Comparison of ENCODE assay signal across 20 mouse cellular contexts in genomic region chr9:33629731-33630473, GRCm38 (mm10).
A peak's percentile ranks its signal among the peaks of the same experiment; 100 is the strongest.
DNase-seq lines count a peak whose midpoint lies in the region; ATAC-seq and TF ChIP-seq lines count a peak whose summit lies in the region.
"Had no signal": no experiment of that assay in that cellular context is flagged by ENCODE, and none has a peak within 500 bp of the region (broad histone marks: within the 10 kb centered on the region; RNA-seq: fewer than 3 reads in every experiment).

No protein-coding gene starts in this region.

- 56% methylated on average over 6 of the region's 6 CpGs for WGBS in hindbrain, embryonic 16.5 days
- WGBS in hindbrain, postnatal 0 days = 49% methylated on average over 6 of the region's 6 CpGs
- WGBS in neural tube, embryonic 12.5 days = 60% methylated on average over 6 of the region's 6 CpGs
- WGBS in forebrain, embryonic 16.5 days = 18% methylated on average over 6 of the region's 6 CpGs
- WGBS in neural tube, embryonic 15.5 days = 35% methylated on average over 6 of the region's 6 CpGs

- H3K4me3 ChIP-seq in hindbrain, embryonic 16.5 days (ENCODE audit: low read length) = no peak overlapping the region
- H3K4me3 ChIP-seq in hindbrain, postnatal 0 days (ENCODE audit: low read length) = no peak overlapping the region
- no peak overlapping the region for H3K4me3 ChIP-seq in neural tube, embryonic 12.5 days
- H3K4me3 ChIP-seq in forebrain, embryonic 16.5 days (replicated peaks; ENCODE audit: low read length) = no peak overlapping the region
- H3K4me3 ChIP-seq in neural tube, embryonic 15.5 days (replicated peaks) = no peak overlapping the region
- H3K4me3 ChIP-seq: embryonic facial prominence, embryonic 12.5 days; erythroblast, embryonic 14.5 days; heart, embryonic 10.5 days; limb, embryonic 13.5 days; lung, embryonic 15.5 days had no signal

- H3K9me3 ChIP-seq in hindbrain, embryonic 16.5 days (ENCODE audit: control insufficient read depth, low read length) = no peaks in the 10 kb centered on the region
- H3K9me3 ChIP-seq in hindbrain, postnatal 0 days (ENCODE audit: low read length) = no peaks in the 10 kb centered on the region
- H3K9me3 ChIP-seq in neural tube, embryonic 12.5 days = no peaks in the 10 kb centered on the region
- H3K9me3 ChIP-seq in forebrain, embryonic 16.5 days (ENCODE audit: control insufficient read depth, low read length) = no peaks in the 10 kb centered on the region
- no peaks in the 10 kb centered on the region for H3K9me3 ChIP-seq in neural tube, embryonic 15.5 days (replicated peaks)
- H3K9me3 ChIP-seq: embryonic facial prominence, embryonic 12.5 days; heart, embryonic 10.5 days; limb, embryonic 13.5 days; lung, embryonic 15.5 days had no signal

- H3K9ac ChIP-seq in hindbrain, embryonic 16.5 days (ENCODE audit: low read depth, low read length) = no peak overlapping the region
- H3K9ac ChIP-seq in hindbrain, postnatal 0 days (replicated peaks; ENCODE audit: low read length) = no peak overlapping the region
- no peak overlapping the region for H3K9ac ChIP-seq in neural tube, embryonic 12.5 days
- no peak overlapping the region for H3K9ac ChIP-seq in forebrain, embryonic 16.5 days (replicated peaks; ENCODE audit: low read depth, low read length)
- no peak overlapping the region for H3K9ac ChIP-seq in neural tube, embryonic 15.5 days (replicated peaks)
- H3K9ac ChIP-seq: embryonic facial prominence, embryonic 12.5 days; limb, embryonic 13.5 days; liver, embryonic 14.5 days; lung, embryonic 15.5 days had no signal

- no peaks in the 10 kb centered on the region for H3K27me3 ChIP-seq in hindbrain, embryonic 16.5 days (replicated peaks; ENCODE audit: control insufficient read depth, insufficient read depth, low read length)
- H3K27me3 ChIP-seq in hindbrain, postnatal 0 days (ENCODE audit: insufficient read depth, low read length) = no peaks in the 10 kb centered on the region
- H3K27me3 ChIP-seq in neural tube, embryonic 12.5 days (replicated peaks) = no peaks in the 10 kb centered on the region
- H3K27me3 ChIP-seq in forebrain, embryonic 16.5 days (replicated peaks; ENCODE audit: control insufficient read depth, insufficient read depth, low read length) = no peaks in the 10 kb centered on the region
- no peaks in the 10 kb centered on the region for H3K27me3 ChIP-seq in neural tube, embryonic 15.5 days (replicated peaks)
- H3K27me3 ChIP-seq: embryonic facial prominence, embryonic 12.5 days; limb, embryonic 13.5 days; lung, embryonic 15.5 days had no signal

- no peaks in the 10 kb centered on the region for H3K4me1 ChIP-seq in hindbrain, embryonic 16.5 days (ENCODE audit: control insufficient read depth, insufficient read depth, low read depth, low read length)
- H3K4me1 ChIP-seq in hindbrain, postnatal 0 days (ENCODE audit: insufficient read depth, low read length) = no peaks in the 10 kb centered on the region
- no peaks in the 10 kb centered on the region for H3K4me1 ChIP-seq in neural tube, embryonic 12.5 days
- H3K4me1 ChIP-seq in forebrain, embryonic 16.5 days (replicated peaks; ENCODE audit: control insufficient read depth, insufficient read depth, low read length) = peaks cover 8% of the 10 kb centered on the region; the same call in 1 of the 2 replicates
- H3K4me1 ChIP-seq in neural tube, embryonic 15.5 days = peaks cover 5% of the 10 kb centered on the region; the same call in 1 of the 2 replicates
- H3K4me1 ChIP-seq: embryonic facial prominence, embryonic 12.5 days; heart, embryonic 10.5 days; limb, embryonic 13.5 days; lung, embryonic 15.5 days had no signal

- H3K36me3 ChIP-seq in hindbrain, embryonic 16.5 days (ENCODE audit: control insufficient read depth, insufficient read depth, low read length) = no peaks in the 10 kb centered on the region
- no peaks in the 10 kb centered on the region for H3K36me3 ChIP-seq in hindbrain, postnatal 0 days (ENCODE audit: insufficient read depth, low read length)
- H3K36me3 ChIP-seq in neural tube, embryonic 12.5 days = no peaks in the 10 kb centered on the region
- no peaks in the 10 kb centered on the region for H3K36me3 ChIP-seq in forebrain, embryonic 16.5 days (ENCODE audit: control insufficient read depth, insufficient read depth)
- no peaks in the 10 kb centered on the region for H3K36me3 ChIP-seq in neural tube, embryonic 15.5 days
- H3K36me3 ChIP-seq: embryonic facial prominence, embryonic 12.5 days; heart, embryonic 10.5 days; limb, embryonic 13.5 days; lung, embryonic 15.5 days had no signal

- no peak for TF ChIP-seq CTCF in hindbrain, postnatal 0 days (IDR thresholded peaks at IDR 0.05; ENCODE audit: low read depth)

- no peak overlapping the region for H3K4me2 ChIP-seq in hindbrain, embryonic 16.5 days (ENCODE audit: low read length)
- H3K4me2 ChIP-seq in hindbrain, postnatal 0 days (ENCODE audit: low read depth, low read length) = no peak overlapping the region
- no peak overlapping the region for H3K4me2 ChIP-seq in neural tube, embryonic 12.5 days (replicated peaks)
- H3K4me2 ChIP-seq in forebrain, embryonic 16.5 days (ENCODE audit: low read length) = no peak overlapping the region
- H3K4me2 ChIP-seq in neural tube, embryonic 15.5 days = no peak overlapping the region
- H3K4me2 ChIP-seq: embryonic facial prominence, embryonic 12.5 days; limb, embryonic 13.5 days; lung, embryonic 15.5 days had no signal

- peak; percentile 60; the same call in 1 of the 2 replicates for ATAC-seq in hindbrain, embryonic 16.5 days
- no peak for ATAC-seq in hindbrain, postnatal 0 days
- ATAC-seq in neural tube, embryonic 12.5 days (ENCODE audit: low FRiP score, low read depth) = peak; percentile 13; the same call in 1 of the 2 replicates
- peak; percentile 90 for ATAC-seq in forebrain, embryonic 16.5 days
- ATAC-seq in neural tube, embryonic 15.5 days (ENCODE audit: low FRiP score) = no peak

- no peak for DNase-seq in hindbrain, postnatal 0 days (ENCODE audit: low spot score)
- DNase-seq in neural tube, embryonic 10.5 days (ENCODE audit: extremely low spot score, low spot score) = no peak
- DNase-seq in gastrocnemius, adult 8-10 months (ENCODE audit: low spot score in 2 of 2) = no peak
- DNase-seq in gastrocnemius, postnatal 10 days = no peak
- DNase-seq: adrenal gland, adult 2 months; cerebellum, adult 9-11 months; heart, postnatal 10 days; kidney, adult 18-20 months; lung, postnatal 4 days; thymus, postnatal 36 days had no signal

- no peak overlapping the region for H3K27ac ChIP-seq in hindbrain, embryonic 16.5 days (ENCODE audit: low read depth, low read length)
- no peak overlapping the region for H3K27ac ChIP-seq in hindbrain, postnatal 0 days
- no peak overlapping the region for H3K27ac ChIP-seq in neural tube, embryonic 12.5 days
- H3K27ac ChIP-seq in forebrain, embryonic 16.5 days (ENCODE audit: low read length) = no peak overlapping the region
- 0 out of 2 replicates have a peak overlapping the region, but pooled peaks have one; percentile 19 for H3K27ac ChIP-seq in neural tube, embryonic 15.5 days (replicated peaks)
- H3K27ac ChIP-seq: embryonic facial prominence, embryonic 12.5 days; heart, embryonic 10.5 days; limb, embryonic 13.5 days; liver, embryonic 14.5 days; lung, embryonic 15.5 days had no signal

Comparison
In these comparisons a context has a peak if more than half of its experiments do, and no peak if none do; other contexts are left out.
1. ATAC-seq: peak in hindbrain, embryonic 16.5 days (single experiment), neural tube, embryonic 12.5 days (single experiment) and forebrain, embryonic 16.5 days (single experiment); none in hindbrain, postnatal 0 days (single experiment) and neural tube, embryonic 15.5 days (single experiment).